Mouse (Mus musculus): ENCODE measurements around the gene Ctso. TPM values are rescaled to one million over a fixed set of nuclear protein-coding genes. Genes with fewer than 3 reads are reported as not detected.

Gene Ctso
- polyA plus RNA-seq, 1 experiment from 2014 or later, result 28.8 TPM

GRCm38 (mm10) chr3:81981990-81982389, 49.6 kb downstream of the Ctso start, which contains the start of gene Asic5:
Gene Asic5, plus strand, starts transcription at chr3:81982290.
- H3K4me2 ChIP-seq (replicated peaks; ENCODE audit: low read depth), result no peak within 1 kb of the TSS
- no peak for ATAC-seq (ENCODE audit: low FRiP score, low TSS enrichment)

DNA sequence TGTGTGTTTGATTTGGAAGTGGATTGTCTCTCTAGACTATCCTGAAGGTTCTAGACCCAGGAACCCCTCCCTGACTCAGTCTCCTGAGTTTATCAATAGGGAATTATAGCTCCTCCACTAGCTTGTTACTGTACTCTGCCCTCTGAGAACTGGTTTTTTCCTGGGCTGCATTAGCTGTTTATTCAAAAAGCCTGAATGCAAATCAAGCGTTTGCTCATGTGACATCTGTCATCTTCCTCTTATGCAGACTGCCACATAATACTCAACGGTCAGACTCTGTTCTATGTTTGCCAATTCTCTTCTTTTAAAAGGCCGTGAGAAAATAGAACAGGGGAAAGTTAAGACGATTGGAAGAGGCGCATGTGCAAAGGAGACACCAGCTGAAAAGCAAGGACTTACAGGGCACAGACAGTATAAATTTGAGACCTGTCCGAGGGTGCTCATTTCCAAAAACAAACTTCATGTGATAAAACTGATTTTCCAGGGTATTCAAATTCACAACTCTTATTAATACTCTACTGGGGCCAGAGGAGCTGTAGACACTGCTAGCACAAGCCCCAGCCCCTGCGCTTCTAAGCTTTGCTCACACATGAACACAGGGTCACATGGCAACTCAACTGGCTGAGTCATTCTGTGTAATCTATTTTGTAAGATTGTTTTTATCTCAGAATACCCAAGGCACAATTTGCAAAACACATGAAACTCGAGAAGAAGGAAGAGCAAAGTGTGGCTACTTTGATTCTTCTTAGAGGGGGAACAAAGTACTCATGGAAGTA, 50.9 kb downstream of the Ctso start:
- 57% methylated on average over 8 of the region's 8 CpGs for WGBS
- no peak overlapping the region for H3K9ac ChIP-seq (ENCODE audit: low read length)
- no peak overlapping the region for H3K4me3 ChIP-seq (ENCODE audit: low read depth, low read length)
- DNase-seq (ENCODE audit: low spot score), result peak; percentile 25
- TF ChIP-seq CTCF (IDR thresholded peaks at IDR 0.05; ENCODE audit: low read depth), result no peak
- no peaks in the 10 kb centered on the region for H3K4me1 ChIP-seq (replicated peaks; ENCODE audit: control insufficient read depth, insufficient read depth)
- H3K27me3 ChIP-seq (ENCODE audit: control insufficient read depth, insufficient read depth, low read length), result no peaks in the 10 kb centered on the region
- no peak overlapping the region for H3K27ac ChIP-seq (replicated peaks)
- no peaks in the 10 kb centered on the region for H3K36me3 ChIP-seq (ENCODE audit: control insufficient read depth, insufficient read depth, low read length)
- no peak overlapping the region for H3K4me2 ChIP-seq (replicated peaks; ENCODE audit: low read depth)
- H3K9me3 ChIP-seq (ENCODE audit: control insufficient read depth, low read length), result no peaks in the 10 kb centered on the region
- peak; percentile 84 for ATAC-seq (ENCODE audit: low FRiP score, low TSS enrichment)

More at GRCm38 (mm10) chr3:81981990-81982389, 49.6 kb downstream of the Ctso start, which contains the start of gene Asic5:
- WGBS, result 77% methylated on average over 5 of the region's 5 CpGs
- Histone ChIP-seq H3K9ac (ENCODE audit: low read length) (no peak within 1 kb of the TSS), H3K4me3 (ENCODE audit: low read depth, low read length) (no peak within 1 kb of the TSS), H3K9me3 (ENCODE audit: control insufficient read depth, low read length) (no peaks in the 10 kb centered on the region), H3K36me3 (ENCODE audit: control insufficient read depth, insufficient read depth, low read length) (no peaks in the 10 kb centered on the region), H3K27ac (replicated peaks) (no peak within 1 kb of the TSS), H3K4me1 (replicated peaks; ENCODE audit: control insufficient read depth, insufficient read depth) (no peaks in the 10 kb centered on the region), H3K27me3 (ENCODE audit: control insufficient read depth, insufficient read depth, low read length) (no peaks in the 10 kb centered on the region)
- TF ChIP-seq CTCF (IDR thresholded peaks at IDR 0.05; ENCODE audit: low read depth) (no peak), EP300 (optimal IDR thresholded peaks at IDR 0.05) (no peak)
- no peak for DNase-seq (ENCODE audit: low spot score)

- Histone ChIP-seq H3K4me2 (replicated peaks; ENCODE audit: low read depth) (no peak overlapping the region), H3K9me3 (ENCODE audit: control insufficient read depth, low read length) (no peaks in the 10 kb centered on the region), H3K27me3 (ENCODE audit: control insufficient read depth, insufficient read depth, low read length) (no peaks in the 10 kb centered on the region), H3K36me3 (ENCODE audit: control insufficient read depth, insufficient read depth, low read length) (no peaks in the 10 kb centered on the region), H3K4me3 (ENCODE audit: low read depth, low read length) (no peak overlapping the region), H3K4me1 (replicated peaks; ENCODE audit: control insufficient read depth, insufficient read depth) (no peaks in the 10 kb centered on the region), H3K9ac (ENCODE audit: low read length) (no peak overlapping the region), H3K27ac (replicated peaks) (no peak overlapping the region)
- 50% methylated on average over 1 of the region's 1 CpGs for WGBS
- DNase-seq (ENCODE audit: low spot score), result no peak
- ATAC-seq (ENCODE audit: low FRiP score, low TSS enrichment), result no peak
- no peak for TF ChIP-seq CTCF (IDR thresholded peaks at IDR 0.05; ENCODE audit: low read depth)
- TF ChIP-seq EP300 (optimal IDR thresholded peaks at IDR 0.05), result no peak
These were observed 52.7 kb downstream of the Ctso start for GRCm38 (mm10) chr3:81985100-81985499.

GRCm38 (mm10) chr3:81986103-81986502, 53.7 kb downstream of the Ctso start:
- no peak overlapping the region for H3K4me2 ChIP-seq (replicated peaks; ENCODE audit: low read depth)
- H3K36me3 ChIP-seq (ENCODE audit: control insufficient read depth, insufficient read depth, low read length), result no peaks in the 10 kb centered on the region
- ATAC-seq (ENCODE audit: low FRiP score, low TSS enrichment) (no peak), DNase-seq (ENCODE audit: low spot score) (no peak)
- no peaks in the 10 kb centered on the region for H3K4me1 ChIP-seq (replicated peaks; ENCODE audit: control insufficient read depth, insufficient read depth)
- no peak overlapping the region for H3K9ac ChIP-seq (ENCODE audit: low read length)
- H3K27me3 ChIP-seq (ENCODE audit: control insufficient read depth, insufficient read depth, low read length), result no peaks in the 10 kb centered on the region
- no peak overlapping the region for H3K4me3 ChIP-seq (ENCODE audit: low read depth, low read length)
- no peaks in the 10 kb centered on the region for H3K9me3 ChIP-seq (ENCODE audit: control insufficient read depth, low read length)
- TF ChIP-seq CTCF (IDR thresholded peaks at IDR 0.05; ENCODE audit: low read depth), result no peak
- no peak for TF ChIP-seq EP300 (optimal IDR thresholded peaks at IDR 0.05)
- WGBS, result 77% methylated on average over 2 of the region's 2 CpGs
- H3K27ac ChIP-seq (replicated peaks), result no peak overlapping the region

- H3K9me3 ChIP-seq (ENCODE audit: control insufficient read depth, low read length), result no peaks in the 10 kb centered on the region
- TF ChIP-seq CTCF (IDR thresholded peaks at IDR 0.05; ENCODE audit: low read depth) (no peak), EP300 (optimal IDR thresholded peaks at IDR 0.05) (no peak)
These were observed 55.2 kb downstream of the Ctso start for GRCm38 (mm10) chr3:81987628-81988027.

DNA sequence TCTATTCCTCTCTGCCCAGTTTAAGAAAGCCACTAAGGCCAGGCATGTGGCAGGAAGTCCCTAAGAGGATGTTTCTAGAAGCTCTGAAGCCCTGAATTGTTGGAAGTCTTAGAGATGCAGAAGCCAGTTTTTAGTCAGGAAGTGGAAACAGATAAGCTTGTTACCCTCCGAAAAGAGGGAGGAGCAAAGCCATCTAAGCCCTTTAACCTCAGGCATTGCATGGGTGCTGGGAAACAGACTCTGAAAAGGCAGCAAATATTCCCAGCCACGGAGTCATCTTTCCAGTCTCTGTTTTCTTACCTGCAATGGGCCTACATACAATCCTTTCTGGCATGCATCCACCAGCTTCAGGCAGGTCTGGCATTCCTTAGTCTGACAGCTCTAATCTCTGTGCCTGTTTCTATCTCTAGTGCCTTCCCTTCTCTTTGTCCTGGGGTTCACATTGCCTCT, 57.3 kb downstream of the Ctso start:
- Histone ChIP-seq H3K4me2 (replicated peaks; ENCODE audit: low read depth) (no peak overlapping the region), H3K27ac (replicated peaks) (no peak overlapping the region), H3K36me3 (ENCODE audit: control insufficient read depth, insufficient read depth, low read length) (no peaks in the 10 kb centered on the region), H3K9me3 (ENCODE audit: control insufficient read depth, low read length) (no peaks in the 10 kb centered on the region), H3K4me1 (replicated peaks; ENCODE audit: control insufficient read depth, insufficient read depth) (no peaks in the 10 kb centered on the region), H3K9ac (ENCODE audit: low read length) (no peak overlapping the region), H3K4me3 (ENCODE audit: low read depth, low read length) (no peak overlapping the region), H3K27me3 (ENCODE audit: control insufficient read depth, insufficient read depth, low read length) (no peaks in the 10 kb centered on the region)
- ATAC-seq (ENCODE audit: low FRiP score, low TSS enrichment) (no peak), DNase-seq (ENCODE audit: low spot score) (no peak)
- TF ChIP-seq CTCF (IDR thresholded peaks at IDR 0.05; ENCODE audit: low read depth), result no peak
- no peak for TF ChIP-seq EP300 (optimal IDR thresholded peaks at IDR 0.05)
- WGBS, result 24% methylated on average over 2 of the region's 2 CpGs

More at GRCm38 (mm10) chr3:81987628-81988027, 55.2 kb downstream of the Ctso start:
- ATAC-seq (ENCODE audit: low FRiP score, low TSS enrichment) (no peak), DNase-seq (ENCODE audit: low spot score) (no peak)
- WGBS, result 91% methylated on average over 3 of the region's 3 CpGs
- Histone ChIP-seq H3K27me3 (ENCODE audit: control insufficient read depth, insufficient read depth, low read length) (no peaks in the 10 kb centered on the region), H3K4me3 (ENCODE audit: low read depth, low read length) (no peak overlapping the region), H3K27ac (replicated peaks) (no peak overlapping the region), H3K9ac (ENCODE audit: low read length) (no peak overlapping the region), H3K4me2 (replicated peaks; ENCODE audit: low read depth) (no peak overlapping the region), H3K36me3 (ENCODE audit: control insufficient read depth, insufficient read depth, low read length) (no peaks in the 10 kb centered on the region), H3K4me1 (replicated peaks; ENCODE audit: control insufficient read depth, insufficient read depth) (no peaks in the 10 kb centered on the region)
